Mouse (Mus musculus) lung, adult 18-20 months (tissue): ENCODE results near the gene Ndufa10.
"Not testable (repeated sequence)": the region's sequence is repeated elsewhere in the genome, so short reads cannot be mapped to it uniquely, and the experiment has no call there.

Source experiments
- DNase-seq, 2 experiments: peaks; one replicate each; pipeline ENCODE4 v3.0.0; 2022; ENCODE audit warnings: mixed read lengths in 2 of 2

Ndufa10 gene

DNA sequence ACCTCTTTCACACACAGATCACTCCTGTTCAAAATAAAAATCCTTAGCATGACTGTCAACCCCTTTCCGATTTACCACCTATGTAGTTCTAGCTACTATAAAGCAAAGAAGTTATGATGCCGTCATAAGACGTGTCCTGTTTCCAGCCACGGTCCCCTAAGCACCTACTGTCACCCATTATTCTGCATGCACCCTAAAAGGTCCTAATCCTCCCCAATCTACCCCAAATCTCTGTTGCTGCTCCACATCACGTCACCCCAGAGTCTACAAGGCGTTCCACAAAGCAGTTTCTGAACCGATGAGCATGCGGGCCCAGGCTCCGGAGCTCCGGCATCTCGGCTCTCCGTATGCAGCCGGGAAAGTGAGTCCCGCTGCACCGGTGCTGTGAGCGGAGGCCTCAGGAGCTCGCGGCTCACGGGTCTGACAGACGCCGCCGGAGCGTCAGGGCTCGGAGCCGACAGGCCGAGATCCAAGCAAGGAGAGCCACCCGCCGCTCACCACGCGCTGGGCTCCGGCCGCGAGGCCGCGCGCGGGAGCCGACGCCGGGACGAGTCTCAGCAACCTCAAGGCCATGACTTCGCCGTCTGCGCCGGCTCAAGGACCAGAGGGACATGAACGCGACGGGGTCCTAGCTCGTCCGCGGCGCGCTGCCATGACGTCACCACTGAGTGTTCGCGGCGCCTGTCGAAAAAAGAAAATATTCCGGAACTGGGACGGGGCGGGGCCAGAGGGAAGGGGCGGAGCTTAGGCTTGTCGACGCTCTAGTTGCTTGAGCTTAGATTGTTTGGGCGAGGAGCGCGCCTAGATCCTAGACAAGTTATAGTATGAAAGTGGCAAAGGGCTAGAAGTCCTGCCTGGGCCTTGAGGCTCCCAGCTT, at the start of gene Ndufa10:
TSS of gene Ndufa10 (minus strand) at position 696 of the 877 bp plus-strand sequence.
- DNase-seq: peak; percentile 91 to 92

DNA sequence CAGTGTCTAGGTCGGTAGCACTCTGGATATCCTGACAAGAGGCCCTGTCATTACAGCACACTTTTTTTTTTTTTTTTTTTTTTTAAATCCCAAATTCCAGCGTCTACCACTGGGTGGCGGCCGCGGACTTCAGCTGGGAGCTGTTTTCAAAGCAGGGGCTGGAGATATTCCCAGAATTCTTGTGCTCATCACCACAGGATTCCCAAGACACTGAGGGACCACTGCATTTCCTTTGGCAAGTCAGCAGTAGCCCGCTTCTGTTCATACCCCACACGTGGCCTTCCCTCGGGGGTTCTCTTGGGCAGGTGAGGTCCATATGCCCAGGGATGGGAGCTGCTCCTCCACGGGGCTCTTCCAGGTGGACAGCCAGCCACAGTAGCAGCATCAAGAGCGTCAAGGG, 47.7 kb upstream of the Ndufa10 start:
- DNase-seq: no peak

DNA sequence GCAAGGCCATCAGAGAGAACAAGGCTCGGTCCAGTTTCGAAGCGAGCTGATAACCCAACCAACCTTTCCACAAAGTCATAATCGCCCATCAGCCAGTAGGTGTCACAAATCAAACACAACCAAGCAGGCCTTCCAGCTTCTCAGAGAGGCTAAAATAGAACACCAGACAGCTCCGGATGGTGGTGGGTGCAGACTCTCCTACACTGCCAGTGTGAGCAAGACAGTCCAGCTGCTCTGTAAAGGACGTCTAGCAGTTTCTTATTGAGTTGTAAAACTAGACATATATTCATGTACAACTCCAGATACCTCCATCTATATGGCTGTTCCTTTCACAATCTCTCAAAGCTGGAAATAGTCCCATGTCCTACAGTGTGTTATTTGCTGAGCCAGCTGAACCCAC, 45.4 kb upstream of the Ndufa10 start:
- no peak for DNase-seq

DNA sequence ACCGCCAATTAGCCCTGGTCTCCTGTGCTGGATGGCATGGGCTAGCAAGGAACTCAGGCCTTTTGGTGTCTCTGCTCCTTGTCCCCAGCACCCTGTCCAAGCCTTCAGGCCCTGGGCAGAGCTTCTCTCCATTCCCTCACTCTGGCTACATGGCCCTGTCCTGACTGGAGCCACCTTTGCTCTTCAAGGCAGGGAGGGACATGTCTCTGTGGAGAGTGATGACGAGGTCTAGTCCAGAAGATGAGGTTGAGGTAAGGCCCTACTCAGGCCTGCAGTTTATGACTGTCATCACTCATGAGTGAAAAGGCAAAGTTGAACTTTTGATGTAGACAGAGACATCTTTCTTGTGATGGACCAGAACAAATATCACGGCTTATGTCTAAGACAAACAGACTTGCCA, 44.9 kb upstream of the Ndufa10 start, which contains the start of gene Olfr1414:
TSS of gene Olfr1414 (minus strand) at position 101 of the 400 bp plus-strand sequence.
- DNase-seq: no peak

DNA sequence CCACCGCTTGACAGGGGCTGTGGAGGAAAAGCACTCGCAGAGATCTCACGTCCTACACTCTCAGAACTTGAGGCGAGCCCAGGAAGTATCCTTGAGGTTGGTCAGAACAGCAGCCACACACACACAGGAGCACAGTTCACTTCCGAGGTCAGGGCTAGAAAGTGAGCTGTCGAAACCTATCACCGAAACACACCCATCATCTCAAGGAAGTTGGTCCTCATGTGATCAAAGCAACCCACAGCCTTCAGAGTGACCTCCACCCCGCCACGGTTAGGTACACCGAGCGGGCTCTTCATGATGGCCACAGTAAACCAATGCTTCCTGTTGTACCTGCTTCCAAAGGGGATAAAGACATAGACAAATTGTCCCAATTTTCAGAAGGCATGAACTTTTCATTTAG, 41.7 kb upstream of the Ndufa10 start:
- DNase-seq: no peak

DNA sequence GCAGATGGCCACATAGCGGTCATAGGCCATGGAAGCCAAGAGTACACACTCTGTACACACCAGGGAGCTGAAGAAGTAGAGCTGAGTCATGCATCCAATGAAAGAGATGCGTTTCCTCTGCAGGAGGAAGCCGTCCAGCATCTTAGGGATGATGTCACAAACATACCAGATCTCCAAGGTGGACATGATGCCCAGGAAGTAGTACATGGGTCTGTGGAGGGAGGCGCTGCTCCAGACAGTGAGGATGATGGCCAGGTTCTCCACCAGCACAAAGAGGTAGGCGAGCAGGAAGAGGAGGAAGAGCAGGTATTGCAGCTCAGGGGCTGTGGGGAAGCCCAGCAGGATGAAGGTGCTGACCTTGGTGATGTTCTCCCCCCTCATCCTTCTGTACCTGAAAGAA, 38.0 kb upstream of the Ndufa10 start:
- DNase-seq: not testable (repeated sequence)

DNA sequence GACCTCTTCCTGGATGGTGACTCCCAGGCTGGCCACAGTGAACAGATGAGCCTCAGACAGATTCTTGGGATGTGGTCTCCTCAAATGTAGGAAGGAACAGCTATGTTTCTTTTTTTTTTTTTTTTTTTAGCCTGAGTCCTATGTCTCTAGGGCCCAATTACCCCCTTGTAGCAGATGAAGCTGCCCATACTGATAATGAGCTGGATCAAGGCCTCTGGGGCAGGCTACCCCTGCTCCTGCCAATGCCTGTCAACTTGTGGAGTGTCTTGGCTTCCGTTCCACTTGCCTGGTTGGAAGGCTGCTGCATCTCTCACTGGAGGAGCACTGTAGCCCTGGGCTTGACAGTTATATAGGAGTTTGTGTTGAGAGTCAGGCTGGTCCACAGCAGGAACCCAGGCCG, 22.3 kb upstream of the Ndufa10 start, which contains the start of gene Olfr1415:
TSS of gene Olfr1415 (minus strand) at position 101 of the 400 bp plus-strand sequence.
- no peak for DNase-seq

DNA sequence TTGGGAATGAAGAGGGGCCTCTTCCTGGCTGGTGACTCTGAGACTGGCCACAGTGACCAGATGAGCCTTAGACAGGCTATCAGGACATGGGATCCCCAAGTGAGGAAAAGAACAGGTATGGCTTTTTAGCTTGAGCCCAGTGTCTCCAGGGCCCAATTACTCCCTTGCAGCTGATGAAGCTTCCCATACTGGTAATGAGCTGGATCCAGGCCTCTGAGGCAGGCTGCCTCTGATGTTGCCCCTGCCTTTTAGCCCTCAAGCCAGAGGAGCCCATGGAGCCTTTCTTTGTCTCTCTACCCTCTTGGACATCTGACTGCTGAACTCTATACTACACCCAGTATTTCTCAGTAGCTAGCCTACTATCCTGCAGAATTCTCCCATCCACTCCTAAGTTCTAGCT, 11.4 kb upstream of the Ndufa10 start, which contains the start of gene Olfr1416:
TSS of gene Olfr1416 (minus strand) at position 101 of the 400 bp plus-strand sequence.
- no peak for DNase-seq

DNA sequence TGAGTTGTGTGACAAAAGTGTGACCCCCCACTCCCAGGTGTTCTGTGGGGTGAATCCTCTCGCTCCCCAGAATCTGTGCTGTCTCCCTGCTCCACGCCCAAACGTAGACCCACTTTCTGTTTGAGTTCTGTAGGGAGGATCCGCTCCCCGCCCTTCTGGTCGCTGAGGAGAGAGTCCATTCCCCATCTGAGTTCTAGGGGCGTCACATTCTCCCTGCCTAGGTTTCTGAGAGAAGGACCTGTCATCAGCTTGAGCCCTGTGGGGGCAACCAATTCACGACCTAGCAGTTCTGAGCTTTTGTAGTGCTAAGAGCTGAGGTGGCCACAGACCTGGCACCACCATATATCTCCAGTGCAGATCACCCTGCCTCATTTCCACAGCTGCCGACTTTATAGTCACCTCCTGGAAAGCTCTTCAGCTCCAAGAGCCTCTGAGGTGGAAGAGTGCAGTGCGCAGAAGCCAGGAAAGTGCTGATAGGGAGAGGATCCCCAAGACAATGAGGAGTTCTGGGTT, 462 bp upstream of the Ndufa10 start:
- DNase-seq: no peak

DNA sequence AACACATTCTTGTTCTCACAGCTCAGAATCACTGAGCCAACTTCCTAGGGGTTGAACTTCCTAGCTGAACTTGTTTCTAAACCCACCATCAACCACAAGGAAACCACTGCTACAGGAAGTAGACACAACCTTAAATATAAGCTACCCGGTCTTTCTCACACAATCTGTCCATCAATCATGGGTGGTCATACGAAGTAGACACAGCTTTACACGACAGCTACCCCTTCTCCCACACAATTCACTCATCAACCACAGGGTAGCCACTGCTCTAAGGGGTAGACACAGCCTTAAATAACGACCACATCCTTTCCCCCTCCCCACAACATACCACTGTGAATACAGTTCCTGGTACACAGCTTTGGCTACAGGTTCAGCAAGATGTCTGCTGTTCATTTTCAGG, 4.8 kb downstream of the Ndufa10 start:
- no peak for DNase-seq

DNA sequence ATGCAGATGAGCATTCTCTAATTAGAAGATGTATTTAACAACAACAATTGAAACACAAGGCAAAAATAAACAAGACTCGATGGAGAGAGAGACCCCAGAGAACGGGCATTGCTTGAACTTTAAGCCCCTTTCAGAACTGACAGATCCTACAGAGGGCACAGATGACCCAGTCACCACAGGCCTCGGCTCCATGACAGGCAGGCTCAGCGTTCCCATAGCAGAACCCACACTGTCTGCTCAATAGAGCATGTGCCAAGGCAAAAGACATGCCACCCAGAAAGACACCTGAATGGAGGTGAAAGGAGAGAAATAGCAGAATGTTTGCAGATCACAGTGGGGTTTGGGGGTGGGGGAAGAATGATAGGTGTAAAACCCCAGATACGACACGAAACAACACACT, 15.2 kb downstream of the Ndufa10 start:
- no peak for DNase-seq

DNA sequence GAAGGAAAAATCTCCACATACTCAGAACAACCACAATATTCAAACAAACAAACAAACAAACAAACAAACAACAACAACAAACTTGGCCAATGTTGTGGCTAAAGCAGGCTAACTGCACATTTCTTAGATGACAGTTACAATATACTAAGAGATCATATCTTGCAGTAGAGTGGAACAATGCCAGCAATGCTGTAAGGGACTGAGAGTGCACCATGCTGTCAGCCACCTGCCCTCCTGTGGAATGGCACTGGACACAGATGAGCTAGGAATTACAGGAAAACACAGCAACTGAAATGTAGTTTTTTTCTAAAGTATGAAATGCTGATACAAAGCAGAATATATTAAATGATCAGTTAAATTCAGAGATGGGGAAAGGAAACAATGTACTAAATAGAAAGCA, 15.9 kb downstream of the Ndufa10 start:
- DNase-seq: no peak

DNA sequence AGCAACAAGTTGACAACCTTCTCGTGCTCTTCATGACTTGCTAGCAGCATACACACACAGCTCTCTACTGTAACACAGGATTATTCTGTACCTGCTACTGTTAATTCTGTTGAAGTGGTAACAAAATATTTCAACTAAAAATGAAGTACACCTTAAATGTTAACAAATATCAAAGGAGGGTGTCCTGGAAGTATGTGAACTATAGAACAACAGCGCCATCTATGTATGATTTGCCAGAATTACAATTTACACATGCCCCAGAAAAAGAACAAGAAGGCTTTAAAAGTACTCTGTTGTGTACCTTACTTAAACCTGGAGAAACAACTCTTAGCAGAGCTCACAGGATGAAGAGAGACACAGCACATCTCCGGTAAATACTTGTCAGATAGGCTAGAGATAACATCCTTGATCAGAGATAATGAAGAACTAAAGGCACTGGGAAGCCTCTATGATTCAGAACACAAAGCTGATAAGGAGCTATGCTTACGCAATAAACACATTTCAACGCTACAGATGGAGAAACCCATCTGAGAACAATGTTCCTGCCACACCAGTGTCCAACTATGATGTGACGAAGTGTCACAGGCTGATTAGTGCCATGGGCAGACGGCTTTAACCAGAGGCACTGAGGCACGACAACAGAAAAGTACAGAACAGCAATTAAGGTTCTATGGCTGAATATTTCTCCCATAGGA, 19.8 kb downstream of the Ndufa10 start:
- no peak for DNase-seq

DNA sequence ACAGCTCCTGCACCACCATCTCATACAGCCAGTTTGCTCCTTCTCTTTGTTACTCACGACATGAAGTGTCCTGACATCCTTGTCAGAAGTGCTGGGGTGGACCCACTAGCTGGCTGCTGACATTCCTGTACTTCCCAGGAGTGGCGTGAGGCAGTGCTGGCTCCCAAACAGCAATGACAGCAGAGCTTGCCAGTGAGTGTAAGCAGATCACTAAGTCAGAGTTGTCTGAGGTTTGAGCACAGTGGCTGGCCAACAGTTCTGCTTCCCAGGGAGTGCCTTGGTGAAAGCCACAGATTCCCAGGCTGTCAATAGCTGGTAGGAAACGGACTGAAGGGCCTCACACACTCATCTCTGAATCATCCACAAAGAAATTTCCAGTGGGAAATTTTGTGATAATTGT, 25.4 kb downstream of the Ndufa10 start:
- peak in 1 of 2 experiments; percentile 5 for DNase-seq

DNA sequence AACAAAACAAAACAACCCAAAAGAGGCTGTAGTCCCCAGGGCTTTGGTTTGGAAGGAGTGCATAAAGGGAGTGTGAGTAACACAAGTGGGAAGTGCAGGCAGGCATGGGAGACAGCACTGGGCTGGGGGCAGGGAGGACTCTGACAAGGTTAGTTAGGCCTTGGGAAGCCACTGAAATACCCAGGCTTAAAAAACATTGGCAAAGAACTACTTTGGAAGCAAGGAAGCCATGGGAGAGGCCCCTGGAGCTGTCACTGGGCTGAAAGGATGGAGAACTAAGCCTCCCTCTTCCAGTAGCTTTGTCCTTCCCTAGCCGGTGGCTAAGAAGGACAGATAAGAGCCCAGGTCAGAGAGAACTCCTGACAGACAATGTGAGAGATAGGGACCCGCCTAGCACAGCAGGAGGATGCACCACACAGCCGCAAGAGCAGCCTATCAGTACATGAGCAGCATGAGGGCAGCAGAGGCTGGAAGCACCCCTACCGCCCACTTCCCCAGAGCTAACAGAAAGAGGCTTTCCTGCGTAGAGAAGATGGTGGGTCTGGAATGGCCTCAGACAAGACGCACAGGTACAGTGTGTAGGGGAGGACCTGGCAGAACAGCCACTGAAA, 32.1 kb downstream of the Ndufa10 start:
- no peak for DNase-seq

DNA sequence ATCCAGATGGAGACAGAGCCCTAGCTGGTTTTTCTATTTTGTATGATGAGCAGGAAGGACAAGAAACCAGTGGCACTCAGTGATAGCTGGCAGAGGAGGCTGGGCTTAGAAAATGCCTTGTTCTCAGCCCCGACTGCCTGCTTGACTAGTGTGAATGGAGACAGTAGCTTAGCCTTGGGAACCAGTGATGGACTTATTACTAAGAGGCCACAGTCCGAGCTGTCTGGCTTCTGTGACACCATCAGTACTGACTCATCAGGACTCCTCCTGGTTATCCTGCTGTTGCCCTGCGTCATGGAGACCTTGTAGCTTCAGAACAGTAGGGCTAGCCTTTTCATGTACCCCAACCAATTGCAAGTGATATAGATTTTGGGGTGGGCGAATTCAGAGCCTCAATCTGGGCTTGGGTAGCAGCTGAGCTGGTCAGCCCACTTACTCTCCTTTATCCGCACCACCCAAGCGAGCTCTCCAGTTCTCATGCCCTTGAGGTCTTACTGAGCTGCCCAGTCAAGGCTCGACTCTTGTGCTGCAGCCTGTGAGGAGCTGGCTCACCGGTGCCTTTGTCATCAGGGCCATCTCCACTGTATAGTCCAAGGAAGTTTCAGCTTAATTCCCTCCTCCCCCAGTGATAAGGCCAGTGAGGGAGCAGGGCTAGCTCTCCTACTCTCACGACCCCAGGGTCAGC, 33.5 kb downstream of the Ndufa10 start:
- DNase-seq: no peak

DNA sequence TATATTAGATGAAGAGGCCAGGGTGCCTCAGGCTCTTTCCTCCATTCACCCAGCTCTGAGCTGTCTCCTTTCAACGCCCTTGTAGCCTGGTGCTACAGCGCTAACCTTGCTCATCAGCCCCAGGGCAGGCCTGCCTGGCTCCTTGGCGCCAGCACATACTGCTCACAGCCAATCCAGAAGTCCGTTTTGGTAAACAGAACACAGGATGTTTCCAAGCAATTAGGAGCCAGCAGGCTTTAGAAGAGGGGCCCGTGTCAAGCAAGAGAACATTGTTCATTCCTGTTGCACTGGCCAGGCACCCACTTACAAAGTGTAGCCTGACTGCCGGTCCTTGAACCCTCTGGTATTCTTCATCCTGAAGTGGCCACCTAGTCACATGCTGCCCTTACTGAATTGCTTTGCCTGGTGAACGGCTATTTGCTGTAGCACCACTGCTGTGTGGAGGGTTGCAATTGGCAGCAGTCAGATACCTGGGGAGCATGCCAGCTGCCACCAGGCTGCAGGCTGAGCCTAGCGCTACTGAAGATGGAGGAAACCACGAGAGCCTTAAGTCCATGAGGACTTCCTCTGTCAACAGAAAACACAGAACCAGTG, 35.9 kb downstream of the Ndufa10 start:
- DNase-seq: peak; percentile 82 to 86

DNA sequence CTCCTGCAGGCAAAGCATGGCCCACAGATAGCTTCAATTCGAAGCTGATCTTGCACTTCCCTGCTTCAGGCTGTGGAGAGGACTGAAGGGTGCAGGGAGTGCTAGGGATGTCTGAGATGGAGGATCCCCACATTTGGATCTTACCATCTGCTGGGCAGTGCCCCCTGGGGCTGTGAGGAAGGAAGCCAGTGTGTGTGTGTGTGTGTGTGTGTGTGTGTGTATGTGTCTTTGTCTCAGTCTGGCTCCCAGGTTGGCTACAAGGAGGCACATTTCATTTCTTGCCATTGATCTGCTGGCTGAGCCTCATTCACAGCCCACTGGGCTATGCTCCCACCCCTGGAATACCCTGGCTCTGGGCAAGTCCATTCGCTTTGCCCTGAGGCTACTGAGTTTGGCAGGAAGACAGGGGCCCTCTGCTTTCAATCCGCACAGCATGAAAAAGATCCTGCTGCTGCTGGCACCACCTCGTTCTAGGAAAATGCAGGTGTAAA, 36.8 kb downstream of the Ndufa10 start:
- no peak for DNase-seq

DNA sequence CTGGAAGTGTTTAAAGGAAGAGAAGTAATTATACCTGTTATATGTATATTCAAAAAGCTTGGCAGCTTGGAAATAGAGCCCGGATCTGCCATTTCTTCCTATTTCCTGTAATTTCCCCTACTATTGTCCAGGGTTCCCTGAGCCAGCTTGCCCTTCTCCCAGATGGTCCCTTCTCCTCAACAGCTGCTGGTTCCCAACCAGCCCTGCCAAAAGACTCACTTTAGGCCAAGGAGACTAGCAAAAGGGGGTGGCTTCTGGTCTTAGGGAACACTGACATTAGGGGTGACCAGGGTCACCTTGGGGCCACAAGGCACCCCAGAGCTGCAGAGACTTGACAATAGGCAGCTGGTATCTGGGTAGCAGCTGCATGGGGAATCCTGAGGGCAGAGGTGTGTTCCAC, 38.7 kb downstream of the Ndufa10 start:
- no peak for DNase-seq

DNA sequence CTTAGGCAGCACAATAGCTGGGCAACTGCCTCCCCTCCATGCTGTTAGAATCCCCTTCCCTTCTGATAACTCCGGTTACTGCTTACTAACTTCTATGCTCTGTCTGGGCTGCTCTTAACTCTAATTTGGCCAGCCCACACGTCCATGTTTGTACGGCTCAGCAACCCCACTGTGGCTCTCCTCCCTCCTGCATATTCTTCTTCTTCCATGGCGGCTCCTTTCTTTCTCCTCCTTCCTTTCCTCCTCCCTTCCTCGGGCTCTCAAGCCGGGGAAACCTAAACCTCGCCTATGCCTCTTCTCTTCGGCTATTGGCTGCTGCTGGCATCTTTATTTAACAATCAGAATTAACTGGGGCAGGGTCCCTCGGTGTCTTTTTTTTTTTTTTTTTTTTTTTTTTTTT, 40.9 kb downstream of the Ndufa10 start:
- DNase-seq: no peak

DNA sequence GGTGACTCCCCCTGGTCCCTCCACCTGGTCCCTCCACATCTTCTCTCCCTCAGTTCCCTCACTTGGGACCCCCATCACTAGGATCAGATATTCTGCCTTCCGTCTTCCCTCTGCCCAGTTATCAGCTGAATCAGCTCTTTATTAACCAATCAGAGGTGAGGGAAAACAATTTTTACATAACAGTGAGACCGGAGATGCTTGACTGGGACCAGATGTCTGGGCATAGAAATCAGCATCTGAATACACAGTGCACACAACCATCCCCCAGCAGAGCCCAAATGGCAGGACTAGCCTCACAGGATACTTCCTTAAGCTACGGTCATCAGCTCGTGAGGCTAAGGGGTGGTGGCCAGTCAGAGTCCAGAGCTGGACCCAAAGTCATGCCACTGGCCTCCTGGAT, 41.6 kb downstream of the Ndufa10 start:
- DNase-seq: no peak

DNA sequence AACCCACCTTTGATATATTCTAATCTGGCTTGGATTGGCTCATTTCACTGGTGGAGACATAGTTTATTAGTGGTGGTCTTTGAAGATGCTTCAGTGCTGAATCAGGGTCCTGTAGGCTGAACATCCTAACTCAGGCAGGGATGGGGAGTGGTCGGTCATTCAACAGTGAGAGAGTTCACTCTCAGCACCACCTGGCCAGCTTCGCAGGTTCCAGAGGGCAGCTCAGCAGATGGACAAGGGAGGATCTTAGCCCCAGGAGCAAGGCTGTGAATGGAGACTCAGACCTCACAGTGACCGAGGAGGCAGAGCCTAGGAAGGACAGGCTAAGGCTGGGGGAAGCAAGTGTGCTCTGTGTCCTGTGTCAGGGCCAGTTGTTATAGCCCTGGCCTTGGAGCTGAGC, 42.2 kb downstream of the Ndufa10 start:
- no peak for DNase-seq
